Mouse (Mus musculus) cerebellum, adult (tissue): Measurements from ENCODE around the gene Ecsit.
"Not testable (repeated sequence)": the region's sequence is repeated elsewhere in the genome, so short reads cannot be mapped to it uniquely, and the experiment has no call there.

Experiments
- ATAC-seq: cut with Nextera tagmentation; 2 replicates; pipeline ENCODE4 v1.9.2; 2017; ENCODE audit warnings: mild to moderate bottlenecking, moderate library complexity, mixed read lengths; ENCODE audit not compliant: insufficient number of reproducible peaks, low FRiP score, low TSS enrichment

Gene Ecsit

DNA sequence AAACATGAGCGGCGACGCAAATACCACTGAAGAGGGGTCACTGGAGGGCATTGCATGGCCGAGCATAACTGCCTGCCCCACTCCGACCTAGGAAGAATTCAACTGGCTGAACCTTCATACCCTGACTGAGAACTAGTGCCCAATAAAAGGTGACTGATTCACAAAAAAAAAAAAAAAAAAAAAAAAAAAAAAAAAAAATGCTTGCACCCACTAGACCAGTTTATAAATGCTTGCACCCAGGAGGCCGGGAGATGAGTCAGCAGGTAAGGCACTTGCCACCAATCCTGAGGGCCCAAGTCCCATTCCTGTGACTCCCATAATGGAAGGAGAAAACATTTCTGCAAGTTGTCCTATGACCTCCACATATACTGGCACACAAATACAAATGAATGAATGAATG is 7.5 kb upstream of the Ecsit start:
- no peak for ATAC-seq

DNA sequence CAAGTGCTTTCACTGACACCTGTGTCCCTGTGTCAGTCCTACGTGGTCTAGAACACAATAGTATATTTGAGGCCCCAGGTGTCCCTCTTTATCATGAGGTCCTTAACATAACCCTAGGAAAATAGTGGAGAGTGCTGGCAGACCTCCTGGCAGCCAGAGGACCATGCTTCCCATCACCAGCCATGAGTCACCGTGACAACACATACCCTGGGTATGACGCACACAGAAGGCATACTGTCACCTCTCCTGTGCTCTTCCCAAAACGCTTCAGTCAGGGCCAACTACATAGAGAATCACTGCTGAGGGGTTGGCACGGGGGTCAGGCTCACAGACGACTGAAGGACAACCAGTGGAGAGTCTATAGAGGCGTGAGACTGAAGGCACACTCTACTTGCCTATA is 4.7 kb upstream of the Ecsit start:
- ATAC-seq = no peak

DNA sequence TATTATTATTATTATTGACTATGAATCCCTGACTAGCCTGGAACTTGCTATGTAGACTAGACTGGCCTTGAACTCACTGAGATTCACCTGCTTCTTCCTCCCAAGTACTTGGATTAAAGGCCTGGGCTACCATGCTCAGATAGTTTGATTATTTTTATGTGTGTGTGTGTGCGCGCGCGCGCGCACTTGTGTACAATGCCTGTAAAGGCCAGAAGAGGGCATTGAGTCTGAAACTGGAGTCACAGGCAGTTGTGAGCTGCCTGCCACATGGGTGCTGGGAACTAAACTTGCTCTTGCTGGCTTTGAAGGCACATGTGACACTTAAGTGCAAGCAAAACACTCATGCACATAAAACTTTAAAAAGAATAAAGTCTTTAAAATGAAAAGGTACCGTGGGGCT is 4.0 kb upstream of the Ecsit start:
- no peak for ATAC-seq

DNA sequence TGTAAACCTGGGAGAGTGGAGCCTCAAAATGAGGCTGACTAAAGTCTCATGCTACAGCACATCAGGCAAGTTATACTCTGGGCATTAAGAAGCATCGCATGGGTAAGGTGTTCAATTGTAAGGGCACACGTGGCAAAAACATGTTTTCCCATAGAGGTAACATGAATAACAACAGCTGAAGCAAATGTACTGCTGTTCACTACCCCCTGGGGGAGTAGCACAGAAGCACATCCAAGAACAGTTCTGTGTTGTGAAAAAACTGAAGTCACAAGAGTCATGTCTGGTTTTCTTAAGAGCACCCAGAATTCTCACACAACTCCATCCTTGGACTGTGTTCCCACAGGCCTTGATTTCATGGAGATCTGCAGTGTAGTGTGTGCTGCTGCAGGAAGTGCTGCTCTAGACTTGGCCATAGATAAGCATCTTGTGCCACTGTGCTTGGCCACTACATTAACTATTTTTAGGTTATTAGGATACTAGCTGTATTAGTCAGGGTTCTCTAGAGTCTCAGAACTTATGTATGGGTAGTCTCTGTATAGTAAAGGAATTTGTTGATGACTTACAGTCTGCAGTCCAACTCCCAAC is 1.9 kb upstream of the Ecsit start:
- no peak for ATAC-seq

DNA sequence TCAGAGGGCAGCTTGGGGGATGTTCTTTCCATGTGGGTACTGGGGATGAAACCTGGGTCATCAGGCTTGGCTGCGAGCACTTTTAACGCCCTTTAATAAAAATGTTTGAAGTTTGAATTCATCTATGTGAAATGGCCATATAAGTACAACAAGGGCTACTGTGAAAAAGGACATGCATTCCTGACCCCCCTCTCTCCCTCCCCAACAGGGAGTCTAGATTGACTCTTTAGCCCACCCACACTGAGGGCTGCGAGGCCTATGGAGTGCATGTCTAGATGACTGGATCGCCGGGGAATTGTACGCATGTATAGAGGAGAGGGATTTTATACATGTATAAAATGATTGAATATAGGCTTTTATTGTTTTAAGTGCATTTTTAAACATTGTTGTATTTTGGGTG is 774 bp upstream of the Ecsit start:
- no peak for ATAC-seq

DNA sequence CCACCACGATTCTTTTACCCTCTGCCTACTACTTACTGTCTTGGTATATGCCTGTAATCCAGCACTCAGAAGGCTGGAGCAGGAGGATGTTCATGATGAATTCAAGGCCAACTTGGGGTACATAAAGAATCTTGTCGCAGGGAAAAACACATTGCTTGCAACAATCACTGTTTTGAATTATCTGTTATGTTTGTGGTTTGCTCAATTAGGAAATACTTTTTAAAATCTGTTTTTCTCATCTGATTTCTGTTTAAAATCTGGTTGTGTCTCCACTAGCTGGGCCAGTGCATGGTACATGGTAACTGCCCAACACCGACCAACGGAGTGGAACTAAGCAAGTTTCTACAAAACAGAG is 594 bp downstream of the Ecsit start:
- no peak for ATAC-seq

DNA sequence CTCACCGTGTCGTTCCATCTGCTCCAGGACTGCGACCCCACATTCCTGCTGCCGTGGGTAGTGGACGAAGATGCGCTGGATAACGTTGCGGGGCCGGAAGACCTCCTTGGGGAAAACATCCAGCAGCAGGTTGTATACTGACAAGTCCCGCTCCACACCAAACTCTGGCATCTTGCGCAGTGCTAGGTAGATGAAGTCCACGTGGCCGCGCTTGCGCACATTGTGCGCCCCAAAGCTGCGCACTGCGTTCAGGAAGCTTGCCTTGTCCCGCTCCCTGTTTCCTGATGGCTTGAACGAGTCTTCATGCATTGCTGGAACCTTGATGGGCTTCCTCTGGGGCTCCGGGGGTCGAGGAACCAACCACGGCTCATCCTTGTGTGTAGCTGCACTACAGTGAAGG is 9.0 kb downstream of the Ecsit start:
- ATAC-seq = no peak

DNA sequence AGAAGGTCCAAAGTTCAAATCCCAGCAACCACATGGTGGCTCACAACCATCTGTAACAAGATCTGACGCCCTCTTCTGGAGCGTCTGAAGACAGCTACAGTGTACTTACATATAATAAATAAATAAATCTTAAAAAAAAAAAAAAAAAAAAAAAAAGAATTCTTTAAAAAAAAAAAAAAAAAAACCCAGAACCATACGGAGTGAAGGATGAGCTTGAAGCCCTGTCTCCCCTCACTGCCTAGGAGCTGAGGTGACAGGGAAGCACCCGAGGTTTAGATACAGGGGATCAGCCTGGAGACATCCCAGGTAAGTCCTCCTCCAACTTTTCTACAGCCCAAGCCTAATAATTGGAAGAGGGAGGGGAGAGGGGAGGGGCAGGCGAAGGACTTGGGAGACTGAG is 9.5 kb downstream of the Ecsit start:
- not testable (repeated sequence) for ATAC-seq

DNA sequence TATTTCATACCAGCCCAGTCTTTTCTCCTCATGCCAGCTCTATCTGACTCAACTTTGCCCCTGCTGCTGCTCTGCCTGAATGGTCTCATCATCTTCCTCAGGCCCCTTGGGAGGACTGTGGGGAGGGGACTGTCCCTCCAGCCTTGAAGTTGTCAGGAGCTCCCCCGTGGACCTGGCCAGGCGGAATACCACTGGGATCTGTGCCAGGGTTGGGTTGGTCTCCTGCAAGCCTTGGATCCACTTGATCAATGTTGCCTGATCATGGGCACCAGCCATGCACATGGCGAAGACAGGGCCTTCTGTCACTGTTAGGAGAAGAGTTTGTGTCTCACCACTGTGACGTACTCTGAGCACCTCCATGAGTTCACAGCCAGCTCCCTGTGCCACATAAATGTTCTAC is 13.0 kb downstream of the Ecsit start:
- no peak for ATAC-seq

DNA sequence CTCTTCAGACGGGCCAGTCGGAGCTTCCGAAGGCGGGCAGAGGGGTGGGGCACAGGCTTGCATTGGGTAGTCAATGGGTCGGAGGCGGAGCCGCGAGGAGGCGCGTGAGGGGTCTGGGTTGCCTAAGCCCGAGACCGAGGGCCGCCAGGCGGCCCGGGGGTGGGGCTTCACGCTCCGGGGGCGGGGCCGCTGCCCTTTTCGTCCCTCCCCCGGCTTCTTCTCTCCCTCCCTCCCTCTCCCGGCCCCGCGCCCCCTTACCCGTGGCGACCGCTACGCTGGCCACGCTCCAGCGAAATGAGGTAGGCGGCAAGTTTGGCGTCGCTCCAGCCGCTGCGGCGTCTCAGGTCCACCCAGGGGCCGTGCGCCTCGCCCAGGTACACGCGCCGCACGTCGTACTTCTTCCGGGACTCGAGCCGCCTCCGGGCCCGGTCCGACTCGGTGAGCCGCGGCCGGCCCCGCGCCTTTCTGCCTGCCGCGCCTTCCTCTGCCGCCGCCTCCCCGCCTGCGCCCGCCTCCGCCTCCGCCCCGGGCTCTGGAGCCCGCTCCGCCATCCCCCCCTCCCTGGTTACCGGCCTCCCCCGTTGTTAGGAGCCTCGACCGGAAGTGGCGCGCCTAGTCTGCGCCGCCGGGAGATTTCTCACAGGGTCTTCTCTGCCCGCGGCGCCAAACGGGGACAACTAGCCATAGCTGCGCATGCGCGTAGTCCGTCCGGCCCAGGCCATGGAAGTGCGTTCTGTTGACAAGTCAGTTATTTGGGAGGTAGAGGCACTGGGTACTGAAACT is 14.3 kb downstream of the Ecsit start, which contains the start of the genes Gm49318 and Zfp653:
Gene Gm49318, minus strand, starts transcription at position 469 of the 783 bp plus-strand sequence.
Gene Zfp653, minus strand, starts transcription at position 586 of the 783 bp plus-strand sequence.
- ATAC-seq = peak; percentile 87

DNA sequence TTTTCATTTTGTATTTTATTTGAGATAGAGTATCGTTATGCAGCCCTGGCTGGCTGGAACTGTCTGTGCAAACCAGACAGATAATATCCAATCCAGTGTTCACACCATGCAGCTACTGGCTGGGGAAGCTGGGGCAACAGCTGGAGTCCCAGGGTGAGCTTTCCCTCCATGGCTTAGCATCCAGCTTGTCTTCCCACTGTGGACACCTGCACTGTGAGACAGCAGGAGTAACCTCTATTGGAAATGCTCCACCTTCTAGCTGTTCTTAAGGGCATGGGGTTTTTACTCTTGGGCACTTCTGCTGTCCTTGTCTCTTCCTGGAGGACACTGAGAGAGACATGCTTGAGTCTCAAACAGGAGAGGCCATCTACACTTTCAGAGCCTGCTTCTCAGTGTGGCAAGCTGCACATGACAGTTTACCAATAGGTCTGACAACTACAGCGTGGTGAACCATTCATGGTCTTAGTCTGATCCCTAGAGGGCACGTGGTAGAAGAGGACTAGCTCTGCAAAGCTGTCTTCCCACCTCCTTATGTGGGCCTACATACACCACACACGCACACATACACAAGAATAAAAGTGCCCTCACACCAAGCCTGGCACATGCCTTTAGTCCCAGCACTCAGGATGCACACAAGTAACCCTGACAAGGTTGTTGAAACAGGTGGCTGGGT is 15.2 kb downstream of the Ecsit start:
- peak; percentile 21; the same call in 1 of the 2 replicates for ATAC-seq

DNA sequence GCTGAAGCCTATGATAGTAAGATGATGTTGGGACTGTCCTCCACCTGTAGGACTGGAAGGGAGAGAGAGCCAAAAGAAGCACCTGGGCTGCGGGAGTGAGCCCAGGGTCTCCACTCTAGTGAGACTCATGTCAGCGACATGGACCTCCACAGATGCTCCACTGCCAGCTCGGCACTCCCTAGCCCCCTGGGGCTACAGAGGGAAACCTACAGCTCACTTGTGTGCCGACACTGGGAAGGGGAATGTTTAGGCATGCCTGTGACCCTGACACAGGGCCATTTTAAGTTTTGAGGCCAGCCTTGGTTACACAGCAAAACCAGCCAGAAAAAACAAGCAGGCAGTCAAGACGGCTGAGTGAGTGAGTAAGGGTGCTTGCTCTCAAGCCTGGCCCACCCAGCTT is 18.0 kb downstream of the Ecsit start:
- no peak for ATAC-seq

DNA sequence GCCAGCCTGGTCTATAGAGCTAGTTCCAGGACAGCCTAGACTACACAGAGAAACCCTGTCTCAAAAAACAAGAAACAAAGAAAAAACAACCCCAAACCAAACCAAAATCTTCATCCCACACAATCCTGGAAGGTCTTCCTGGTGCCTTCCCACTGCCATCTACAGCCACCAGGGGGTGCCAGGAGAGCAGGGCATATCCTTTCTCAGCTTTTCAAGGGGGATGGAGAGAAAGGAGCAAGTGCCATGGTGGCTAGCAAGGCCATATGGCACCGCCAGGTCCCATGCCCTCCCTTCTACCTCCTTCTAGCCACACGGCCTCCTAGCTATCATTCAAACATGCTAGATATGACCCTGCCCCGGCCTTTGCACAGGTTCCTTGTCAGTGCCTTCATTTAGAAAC is 18.8 kb downstream of the Ecsit start:
- no peak for ATAC-seq

DNA sequence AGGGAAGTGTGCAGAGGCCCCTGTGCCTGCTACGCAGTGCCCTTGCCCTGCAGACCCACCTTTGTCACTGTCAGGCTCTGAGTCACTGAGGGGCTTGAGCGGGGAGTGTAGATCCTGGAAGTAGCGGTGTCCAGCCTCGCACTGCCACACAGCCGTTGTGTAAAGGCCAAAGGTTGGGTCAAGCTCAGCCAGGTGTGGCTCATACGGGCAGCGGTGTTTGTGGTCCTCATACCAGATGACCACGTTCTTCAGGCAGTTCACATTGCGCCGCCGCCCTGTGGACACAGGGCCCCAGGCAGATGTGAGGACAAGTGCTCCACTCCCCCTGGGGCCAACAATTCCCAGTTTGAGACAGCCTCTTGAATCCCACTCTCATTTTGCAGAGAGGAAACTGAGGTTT is 19.6 kb downstream of the Ecsit start:
- no peak for ATAC-seq

DNA sequence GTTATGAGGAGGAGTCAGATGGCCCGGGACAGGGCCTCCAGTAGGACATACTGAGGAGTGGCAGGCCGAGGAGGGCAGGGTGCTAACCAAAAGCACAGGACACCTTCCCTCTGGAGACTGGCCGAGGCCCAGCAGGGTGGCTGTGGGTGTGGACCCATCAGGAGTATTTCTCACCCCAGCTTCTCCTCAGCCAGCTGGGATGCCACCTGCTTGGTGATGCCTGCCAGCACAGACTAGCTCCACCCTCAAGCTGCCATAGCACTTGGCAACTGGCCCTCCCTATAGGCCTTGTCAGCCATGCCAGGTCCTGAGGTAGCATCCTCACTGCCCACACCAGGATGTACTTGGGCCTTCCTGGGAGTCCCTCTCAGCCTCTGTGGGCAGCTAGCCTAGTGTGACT is 20.9 kb downstream of the Ecsit start:
- ATAC-seq = peak; percentile 65

DNA sequence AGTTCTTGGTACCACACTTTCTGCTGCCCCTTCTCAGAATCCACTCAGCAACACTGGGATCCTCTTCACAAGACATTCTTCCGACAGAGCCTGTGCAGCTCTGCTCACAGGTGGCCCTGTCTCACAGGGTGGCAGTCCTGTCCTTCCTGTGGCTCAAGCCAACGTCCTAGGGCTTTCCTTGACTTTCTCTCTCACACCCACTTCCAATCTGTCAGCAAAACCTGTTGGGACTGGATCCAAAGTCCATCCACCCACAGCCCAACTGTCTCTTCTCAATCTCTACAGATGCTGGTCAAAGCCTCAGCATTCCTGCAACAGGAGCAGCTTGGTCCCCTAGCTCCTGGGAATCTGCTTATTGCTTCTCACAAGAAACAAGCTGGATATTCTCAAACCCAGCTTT is 23.9 kb downstream of the Ecsit start:
- no peak; the same call in 1 of the 2 replicates for ATAC-seq

DNA sequence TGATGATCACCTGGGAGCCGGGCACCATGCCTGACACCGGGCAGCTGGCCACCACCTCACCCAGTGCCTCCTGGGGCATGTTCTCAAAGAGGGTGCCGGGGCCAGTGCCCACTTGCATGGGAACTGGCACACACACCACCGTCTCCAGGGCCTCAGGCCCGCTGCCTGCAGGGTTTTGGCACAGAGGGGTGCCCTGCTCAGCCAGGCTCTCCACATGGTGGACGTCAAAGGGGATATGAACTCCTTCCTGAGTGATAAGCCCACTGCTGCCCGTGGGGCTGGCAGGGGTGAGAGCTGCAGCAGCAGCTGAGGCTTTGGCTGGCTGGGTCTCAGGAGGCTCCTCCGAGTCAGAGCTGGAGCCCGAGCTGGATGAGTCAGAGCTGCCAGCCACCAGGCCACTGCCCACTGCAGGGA is 27.2 kb downstream of the Ecsit start:
- ATAC-seq = 0 out of 2 replicates have a peak, but pooled peaks have one; percentile 12

DNA sequence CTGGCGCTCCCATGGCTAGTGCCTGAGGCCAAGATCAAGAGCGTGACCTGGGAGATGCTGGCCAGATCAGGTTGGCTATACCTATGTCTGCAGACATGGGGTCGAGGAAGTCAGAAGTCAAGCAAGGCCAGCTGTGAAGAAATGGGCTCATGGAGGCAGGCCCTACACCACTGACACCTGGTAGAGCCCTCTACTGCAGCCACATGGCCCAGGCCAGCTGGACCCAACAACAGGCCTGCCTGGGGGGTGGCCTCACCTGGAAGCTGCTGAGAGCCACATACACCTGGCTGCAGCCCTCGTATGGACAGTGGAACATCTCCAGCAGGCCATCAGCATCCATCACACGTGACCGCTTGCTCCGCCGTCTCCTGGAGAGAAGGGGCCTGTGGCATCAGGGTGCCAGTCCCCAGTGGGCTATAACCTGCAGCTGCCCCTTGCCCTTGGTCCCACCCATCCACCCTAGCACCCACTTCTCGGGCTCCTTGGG is 28.2 kb downstream of the Ecsit start:
- no peak for ATAC-seq

DNA sequence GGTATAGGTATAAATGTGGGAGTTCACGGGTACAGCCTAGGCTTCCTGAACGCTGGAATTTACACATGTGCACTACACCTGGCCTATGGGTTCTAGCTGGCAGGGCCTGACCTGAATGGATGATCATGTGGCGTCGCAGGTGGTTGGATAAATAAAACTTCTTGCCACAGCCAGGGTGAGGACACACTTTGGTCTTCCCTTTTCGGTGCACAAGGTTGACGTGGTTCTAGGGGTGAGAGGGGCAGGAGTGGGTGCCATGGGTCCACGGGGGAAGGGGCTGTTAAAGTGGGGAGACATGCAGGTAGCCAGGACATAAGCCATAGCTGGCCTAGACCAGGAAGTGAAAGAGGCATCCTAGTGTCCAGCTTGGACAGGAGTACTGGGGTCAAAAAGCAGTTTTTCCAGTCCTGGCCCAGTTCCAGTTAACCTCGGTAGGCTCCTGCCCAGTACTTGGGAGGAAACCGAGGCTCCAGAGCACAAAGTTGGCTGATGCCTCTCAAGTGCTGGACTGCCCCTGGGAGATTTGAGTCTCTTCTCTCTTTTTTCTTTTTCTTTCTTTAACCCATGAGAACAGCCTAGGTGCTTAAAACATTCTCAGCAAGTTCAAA is 28.8 kb downstream of the Ecsit start:
- ATAC-seq = no peak

DNA sequence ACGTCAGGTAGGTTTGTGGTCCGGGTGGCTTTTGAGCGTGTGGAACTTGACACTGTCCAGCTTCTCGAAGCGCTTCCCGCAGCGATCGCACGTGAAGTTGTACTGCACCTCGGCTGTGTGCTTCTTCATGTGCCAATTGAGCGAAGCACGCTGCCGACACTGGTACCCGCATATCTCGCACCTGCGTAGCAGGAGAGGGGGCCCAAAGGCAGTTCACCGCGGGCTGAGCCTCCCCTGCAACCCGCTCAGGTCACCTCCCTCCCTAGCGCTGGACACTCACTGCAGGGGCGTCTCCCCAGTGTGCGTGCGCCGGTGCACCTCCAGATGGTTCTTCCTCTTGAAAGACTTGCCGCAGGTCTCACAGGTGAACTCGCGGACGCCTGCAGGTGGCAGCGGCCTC is 29.5 kb downstream of the Ecsit start:
- ATAC-seq = no peak
